Mouse (Mus musculus) common myeloid progenitor, adult 5-6 weeks (primary cell): ENCODE measurements around the gene Fpr-rs3. TPM values are rescaled to one million over a fixed set of nuclear protein-coding genes. Genes with fewer than 3 reads are reported as not detected.

Experiments
- ATAC-seq: replicated peaks from 2 replicates; pipeline ENCODE4 v1.8.0; 2016; ENCODE audit warnings: low read depth, mild to moderate bottlenecking, moderate TSS enrichment, inconsistent platforms; ENCODE audit not compliant: poor library complexity, severe bottlenecking
- total RNA-seq: library from RNA; stranded (forward); fragments of 200-1000, 187-1606 nt; gene quantifications from 2 replicates; pipeline ENCODE4 v1.2.3, GENCODE M21; 2017

The Fpr-rs3 gene
- total RNA-seq, result not detected in 2 replicates

- no peak for ATAC-seq
Observed at GRCm38 (mm10) chr17:20624777-20625176, at the start of gene Fpr-rs3. Fpr-rs3 (minus strand) TSS chr17:20624877.

DNA sequence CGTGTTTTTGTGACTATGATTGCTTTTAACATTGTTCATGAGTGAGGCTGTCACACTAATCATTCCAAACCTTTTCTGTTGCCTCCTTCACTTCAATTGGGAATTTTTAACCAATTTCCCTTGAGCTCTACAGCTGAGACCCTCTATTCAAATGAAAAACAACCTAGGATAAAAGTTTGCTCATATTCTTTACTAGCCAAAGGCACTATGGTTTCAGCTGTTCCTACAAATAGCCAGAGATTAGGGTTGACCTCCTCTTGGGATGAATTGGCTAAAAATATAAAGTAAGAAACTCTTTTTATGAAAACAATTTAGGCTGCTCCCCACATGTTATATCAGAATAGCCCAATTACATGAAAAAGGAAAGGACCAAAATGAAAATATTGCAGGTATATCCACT, 28.4 kb downstream of the Fpr-rs3 start, which contains the start of gene Vmn2r110:
Vmn2r110 (minus strand) TSS at position 101 of the 400 bp plus-strand sequence.
- no peak for ATAC-seq

Other genes with a start within 250 kb of the Fpr-rs3 start
- not detected in 2 replicates for gene Vmn1r224, start 210.7 kb downstream of the Fpr-rs3 start, total RNA-seq
- not detected in 2 replicates for gene Vmn2r108, start 143.5 kb downstream of the Fpr-rs3 start, total RNA-seq
- gene Vmn1r225, start 126.7 kb downstream of the Fpr-rs3 start, total RNA-seq, result not detected in 2 replicates
- not detected in 2 replicates for gene Vmn2r109, start 60.1 kb downstream of the Fpr-rs3 start, total RNA-seq
- gene Vmn2r110, start 28.5 kb downstream of the Fpr-rs3 start, total RNA-seq, result 0.09 TPM in 1 of 2 replicates, not detected in the other
- gene Vmn1r226, start 58.0 kb upstream of the Fpr-rs3 start, total RNA-seq, result not detected in 2 replicates
- not detected in 2 replicates for gene Vmn1r227, start 105.0 kb upstream of the Fpr-rs3 start, total RNA-seq
- not detected in 2 replicates for gene Vmn1r228, start 161.3 kb upstream of the Fpr-rs3 start, total RNA-seq
- gene Vmn1r229, start 186.7 kb upstream of the Fpr-rs3 start, total RNA-seq, result not detected in 2 replicates
- not detected in 2 replicates for gene Vmn1r230, start 215.6 kb upstream of the Fpr-rs3 start, total RNA-seq